Mouse (Mus musculus) Patski (cell line): Measurements from ENCODE around the gene Gabbr2. TPM values are rescaled to one million over a fixed set of nuclear protein-coding genes. Genes with fewer than 3 reads are reported as not detected.

Source experiments
- ATAC-seq: fragments of 100-300 bp; one replicate; pipeline ENCODE4 v1.8.0; 2021
- CTCF ChIA-PET: fragments of 350-600 bp; sonication (Branson Sonifier 250); formaldehyde crosslinking; loops from one replicate; lab custom pipeline; 2022; ENCODE audit warnings: inconsistent platforms; lab: Charles Lee
- POLR2A ChIA-PET: fragments of 350-600 bp; sonication (Branson Sonifier 250); formaldehyde crosslinking; loops from one replicate; lab custom pipeline; 2022; ENCODE audit warnings: antibody characterized with exemption, inconsistent platforms; lab: Charles Lee
- DNase-seq: peaks from one replicate; pipeline ENCODE4 v3.0.0-alpha.2; 2011; ENCODE audit warnings: low read depth, low spot score
- H3K27me3 ChIP-seq: fragments of 371-371 bp; one replicate; pipeline ENCODE4 v1.5.1; 2021
- CTCF ChIP-seq: fragments of 100-300 bp; IDR thresholded peaks from one replicate; pipeline ENCODE4 v1.5.1; 2021
- in situ Hi-C: fragments of 300-500 bp; cut with MboI; formaldehyde crosslinking; loops from 3 replicates; pipeline ENCODE4 v1.11.1; 2018; ENCODE audit warnings: low pct_unique_long_range_greater_than_20kb, mixed read lengths
- polyA plus RNA-seq: library from polyadenylated mRNA; unstranded; gene quantifications from one replicate; pipeline ENCODE4 v1.2.3, GENCODE M21; 2021

Gene Gabbr2
- polyA plus RNA-seq, 1 experiment from 2014 or later, result not detected

DNA sequence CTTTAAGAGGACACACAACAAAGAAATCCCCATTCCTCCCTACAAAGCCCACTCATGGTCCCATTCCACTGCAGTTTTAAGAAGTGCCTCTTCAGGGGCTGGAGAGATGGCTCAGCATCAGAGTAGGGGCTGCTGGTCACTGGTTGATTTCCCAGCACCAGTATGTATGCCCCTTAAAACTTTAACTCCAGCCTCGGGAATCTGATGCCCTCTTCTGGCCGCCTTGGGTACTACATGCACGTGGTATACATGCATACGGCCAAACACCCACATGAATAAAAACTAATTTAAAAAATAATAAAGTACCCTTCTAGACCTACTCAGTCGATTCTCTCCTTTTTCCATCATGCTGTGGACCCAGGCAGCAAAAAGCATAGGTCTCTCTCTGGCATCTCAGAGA lies 28.9 kb upstream of the Gabbr2 start:
- CTCF ChIA-PET, result interaction anchor here (1.0 to 2.3 kb wide), 7 partner anchors 9 to 409 kb away, joined by 3 to 8 read pairs (median 7); no protein-coding TSS in a partner anchor
- no peaks in the 10 kb centered on the region for H3K27me3 ChIP-seq
- in situ Hi-C loops, result no loop called here
- POLR2A ChIA-PET, result interaction anchor here (0.7 kb wide), 1 partner anchor 18 kb away, joined by 3 read pairs; no protein-coding TSS in a partner anchor
- peak; percentile 81 for TF ChIP-seq CTCF
- ATAC-seq (no peak), DNase-seq (no peak)

DNA sequence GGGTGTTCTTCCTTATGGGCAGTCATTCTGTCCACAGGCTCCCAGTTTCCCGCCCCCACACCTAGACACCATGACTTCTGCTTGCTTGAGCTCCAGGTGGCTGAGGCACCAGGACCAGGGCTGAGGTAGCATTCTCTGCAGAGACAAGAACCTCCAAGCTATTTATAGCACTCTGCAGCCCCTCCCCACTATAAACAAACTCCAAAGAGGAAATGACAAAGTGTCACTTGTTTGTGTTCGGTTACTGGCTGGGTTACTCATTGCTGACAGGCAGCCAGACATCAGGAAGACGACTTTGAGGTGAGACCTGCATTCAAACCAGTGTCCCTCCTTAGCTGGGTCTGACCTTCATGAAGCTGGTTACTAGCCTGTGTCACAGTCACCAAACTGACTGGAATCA lies 23.5 kb upstream of the Gabbr2 start:
- no peaks in the 10 kb centered on the region for H3K27me3 ChIP-seq
- ChIA-PET POLR2A (interaction anchor here (0.8 kb wide), 1 partner anchor 313 kb away, joined by 3 read pairs; no protein-coding TSS in a partner anchor), CTCF (no interaction called here)
- ATAC-seq (no peak), DNase-seq (no peak)
- in situ Hi-C loops, result loop anchor here (5.0 kb wide), 1 partner anchor 328 kb away; no protein-coding TSS in a partner anchor
- no peak for TF ChIP-seq CTCF

DNA sequence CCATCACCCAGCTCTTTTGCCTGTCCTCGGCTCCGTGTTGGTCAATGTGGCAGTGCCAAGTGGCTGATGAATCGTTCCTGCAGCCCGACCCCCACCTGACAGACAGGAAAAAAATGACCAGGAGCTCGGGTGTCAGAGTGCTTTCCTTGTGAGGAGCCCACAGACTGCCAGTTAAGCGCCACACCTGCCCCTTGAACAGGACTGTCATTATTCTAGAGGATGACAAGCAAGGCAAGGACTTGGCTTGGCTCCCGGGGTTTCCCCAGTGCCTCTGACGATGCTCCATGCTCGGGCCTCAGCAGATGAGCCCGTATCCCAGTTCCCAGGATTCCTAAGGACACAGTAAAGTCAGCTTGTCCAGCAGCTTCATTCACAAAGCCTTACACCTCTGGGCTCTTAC lies 20.8 kb upstream of the Gabbr2 start:
- no peak for TF ChIP-seq CTCF
- ATAC-seq, result no peak
- ChIA-PET CTCF (no interaction called here), POLR2A (interaction anchor here (0.7 kb wide), 1 partner anchor 10 kb away, joined by 4 read pairs; no protein-coding TSS in a partner anchor)
- DNase-seq, result no peak
- no peaks in the 10 kb centered on the region for H3K27me3 ChIP-seq
- in situ Hi-C loops, result no loop called here

DNA sequence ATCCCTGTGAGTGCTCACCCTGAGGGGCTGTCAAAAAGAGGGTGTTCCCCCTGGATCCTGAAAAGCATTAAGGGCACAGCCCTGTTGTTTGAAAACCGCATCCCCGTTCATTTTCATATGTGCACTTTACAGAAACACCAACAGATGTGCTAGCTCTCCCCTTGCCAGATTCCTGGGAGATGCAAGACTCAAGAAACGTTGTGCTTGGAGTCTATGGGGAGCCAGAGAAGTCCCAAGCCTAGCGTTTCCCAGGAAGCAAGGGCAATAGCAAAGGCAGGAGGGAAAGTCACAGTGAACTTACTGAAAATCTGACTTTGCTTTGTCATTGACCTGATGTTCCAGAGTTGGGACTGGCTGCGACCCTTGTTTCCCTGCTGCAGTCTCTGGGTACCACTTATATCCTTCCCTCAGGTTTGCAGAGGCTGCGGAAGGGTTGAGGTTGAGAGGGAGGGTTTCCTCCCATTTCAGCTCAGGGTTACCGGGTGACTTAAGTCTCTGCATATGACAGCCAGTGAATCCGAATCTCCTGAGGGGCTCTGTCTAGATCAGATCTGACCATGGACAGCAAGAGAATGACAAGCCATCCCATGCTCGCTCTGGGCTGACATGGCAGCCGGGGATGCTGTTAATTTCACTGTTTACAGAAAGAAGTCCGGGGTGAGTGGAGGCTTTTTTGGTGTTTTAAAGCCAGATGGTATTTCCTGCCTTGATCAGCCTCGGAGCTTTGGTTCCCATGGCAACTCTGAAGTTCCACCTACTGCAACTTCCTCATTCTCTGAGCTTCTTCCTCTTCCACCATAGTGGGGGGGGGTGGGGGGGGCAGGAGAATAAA lies 18.9 kb upstream of the Gabbr2 start:
- in situ Hi-C loops, result no loop called here
- no peak for DNase-seq
- CTCF ChIA-PET, result interaction anchor here (1.5 kb wide), 1 partner anchor 26 kb away, joined by 3 read pairs; no protein-coding TSS in a partner anchor

GRCm38 (mm10) chr4:47000626-47001395 lies 9.1 kb upstream of the Gabbr2 start:
- in situ Hi-C loops, result no loop called here
- TF ChIP-seq CTCF, result no peak
- DNase-seq (no peak), ATAC-seq (no peak)
- ChIA-PET CTCF (no interaction called here), POLR2A (no interaction called here)
- peaks cover 26% of the 10 kb centered on the region for H3K27me3 ChIP-seq

More for the DNA sequence above, 18.9 kb upstream of the Gabbr2 start:
- POLR2A ChIA-PET, result no interaction called here
- no peak for ATAC-seq
- TF ChIP-seq CTCF, result no peak
- no peaks in the 10 kb centered on the region for H3K27me3 ChIP-seq

- POLR2A ChIA-PET, result no interaction called here
- in situ Hi-C loops, result no loop called here
Measured at GRCm38 (mm10) chr4:46997969-46998368, 6.3 kb upstream of the Gabbr2 start.

GRCm38 (mm10) chr4:46992827-46993473 lies 1.3 kb upstream of the Gabbr2 start:
- H3K27me3 ChIP-seq, result peaks cover 33% of the 10 kb centered on the region
- ATAC-seq, result no peak
- ChIA-PET POLR2A (no interaction called here), CTCF (no interaction called here)
- DNase-seq, result no peak
- in situ Hi-C loops, result no loop called here
- TF ChIP-seq CTCF, result no peak

More at GRCm38 (mm10) chr4:46997969-46998368, 6.3 kb upstream of the Gabbr2 start:
- CTCF ChIA-PET, result no interaction called here
- TF ChIP-seq CTCF, result no peak
- ATAC-seq, result no peak
- no peak for DNase-seq
- peaks cover 26% of the 10 kb centered on the region for H3K27me3 ChIP-seq

DNA sequence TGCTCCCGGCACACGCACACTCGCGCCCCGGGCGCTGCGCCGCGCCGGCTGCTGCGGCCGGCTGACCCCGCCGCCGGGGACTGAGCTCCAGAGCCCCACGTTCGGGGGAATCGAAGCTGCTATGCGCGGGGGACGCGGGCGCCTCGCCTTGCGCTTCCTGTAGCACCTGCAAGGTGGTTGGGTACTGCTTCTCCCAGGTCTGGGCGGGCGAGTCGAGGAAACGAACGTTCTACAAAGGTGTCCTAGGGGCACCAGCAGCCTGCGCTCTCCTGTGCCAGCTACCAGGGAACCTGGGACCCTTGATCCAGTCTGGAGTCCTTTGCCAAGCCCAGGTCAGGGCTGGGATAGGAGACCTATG lies 265 bp upstream of the Gabbr2 start:
- TF ChIP-seq CTCF, result no peak
- no peak for ATAC-seq
- DNase-seq, result no peak
- CTCF ChIA-PET, result no interaction called here
- POLR2A ChIA-PET, result no interaction called here
- peaks cover 28% of the 10 kb centered on the region for H3K27me3 ChIP-seq
- in situ Hi-C loops, result no loop called here

DNA sequence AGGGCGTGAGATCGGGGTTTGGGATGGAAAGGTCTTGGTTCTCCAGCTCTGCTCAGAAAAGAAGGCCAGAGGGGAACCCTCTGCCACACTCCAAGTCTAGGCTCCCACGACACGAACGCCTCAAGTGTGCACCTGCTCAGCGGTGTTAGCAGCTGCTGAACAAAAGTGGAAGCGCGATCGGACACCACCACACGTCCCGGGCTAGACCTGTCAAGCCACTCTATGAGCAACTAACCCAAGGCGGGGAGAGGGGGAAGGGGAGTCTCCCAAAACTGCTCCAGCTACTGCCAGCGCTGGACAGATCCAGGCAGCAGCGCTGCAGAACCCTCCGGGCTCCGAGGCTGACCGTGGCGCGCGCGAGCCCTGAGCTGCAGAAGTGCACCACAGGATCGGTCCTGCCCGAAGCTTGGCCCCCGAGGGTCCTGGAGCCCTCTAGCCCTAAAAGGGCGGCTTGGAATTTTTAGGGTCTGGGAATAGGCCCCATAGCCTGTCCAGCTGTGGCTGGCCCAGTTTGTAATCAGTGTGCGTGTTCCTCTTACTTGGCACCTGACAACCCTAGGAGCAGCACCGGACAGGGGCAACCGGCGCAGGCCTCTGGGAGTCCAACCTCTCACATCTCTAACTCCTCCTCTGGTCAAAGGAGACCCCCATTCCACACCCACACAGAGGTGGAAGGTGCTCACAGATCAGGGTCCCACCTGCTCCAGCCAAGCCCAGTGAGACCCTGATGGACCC lies 1.2 kb downstream of the Gabbr2 start:
- ATAC-seq, result no peak
- TF ChIP-seq CTCF, result no peak
- no peak for DNase-seq
- ChIA-PET CTCF (no interaction called here), POLR2A (no interaction called here)
- in situ Hi-C loops, result no loop called here
- H3K27me3 ChIP-seq, result peaks cover 35% of the 10 kb centered on the region

DNA sequence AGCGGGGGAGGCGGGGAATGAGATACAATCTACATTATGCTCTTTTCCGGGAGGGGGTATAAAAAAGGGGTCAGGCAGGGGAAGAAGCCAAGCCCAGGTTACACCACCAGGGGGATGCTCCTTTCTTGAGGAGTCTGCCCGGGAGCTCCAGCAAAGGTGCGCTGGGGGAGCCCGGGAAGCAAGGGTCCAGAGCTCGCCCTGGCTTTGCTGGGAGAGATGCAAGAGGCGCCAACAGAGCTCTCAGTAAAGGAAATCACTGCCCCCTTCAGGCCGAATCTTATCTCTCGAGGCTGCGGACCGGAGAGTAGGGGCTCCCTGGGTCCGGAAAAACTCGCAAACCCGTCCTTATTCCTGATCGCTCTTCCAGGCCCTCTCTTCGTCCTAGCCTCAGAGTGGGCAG lies 1.8 kb downstream of the Gabbr2 start:
- CTCF ChIA-PET, result no interaction called here
- peaks cover 35% of the 10 kb centered on the region for H3K27me3 ChIP-seq
- POLR2A ChIA-PET, result no interaction called here
- TF ChIP-seq CTCF, result no peak
- DNase-seq, result no peak
- no peak for ATAC-seq
- in situ Hi-C loops, result no loop called here
